Mouse (Mus musculus) adrenal gland, postnatal 36 days (tissue): ENCODE measurements around the gene Magi1. TPM values are rescaled to one million over a fixed set of nuclear protein-coding genes. Genes with fewer than 3 reads are reported as not detected.

ENCODE experiments used
- DNase-seq, 2 experiments: peaks; one replicate each; pipeline ENCODE4 v3.0.0; 2021; ENCODE audit warnings: mixed read lengths in 1 of 2
- total RNA-seq, 2 experiments: library from RNA; stranded (reverse); gene quantifications; 2 replicates each; pipeline ENCODE4 v1.2.3; 2021

Magi1 gene
- total RNA-seq, 2 experiments from 2014 or later, result 12.6 to 41.2 TPM

DNA sequence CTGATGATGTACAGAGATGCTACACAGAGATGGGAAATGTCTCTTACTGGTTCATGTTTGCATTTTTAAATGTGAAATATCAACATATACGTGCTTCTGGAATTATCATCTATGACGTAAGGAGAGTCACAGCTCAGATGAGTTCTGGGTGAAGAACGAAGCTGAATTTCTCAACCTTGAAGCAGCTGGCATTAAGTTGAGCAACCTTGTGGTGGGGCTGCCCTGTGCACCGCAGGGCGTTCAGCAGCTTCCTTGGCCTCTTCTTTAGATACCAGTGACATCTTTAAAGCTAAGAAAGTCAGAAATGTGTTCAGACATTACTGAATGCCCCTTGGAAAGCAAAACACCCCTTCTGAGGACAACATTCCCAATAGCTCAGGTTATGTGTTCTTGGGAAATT lies 656.5 kb downstream of the Magi1 start:
- DNase-seq, result no peak

Other genes starting within 250 kb of the Magi1 start
- gene Slc25a26, start 216.4 kb upstream of the Magi1 start, total RNA-seq, result 10 to 100 TPM; 14.2 to 14.7 TPM